Mouse (Mus musculus) neutrophil, adult 65 days (primary cell): ENCODE results near the gene Akp3. TPM values are rescaled to one million over a fixed set of nuclear protein-coding genes. Genes with fewer than 3 reads are reported as not detected.

Experiments
- total RNA-seq: library from RNA; stranded (reverse); gene quantifications from 2 replicates; pipeline ENCODE4 v1.2.4, GENCODE M21; 2023

Gene Akp3
- not detected in 2 replicates for total RNA-seq

GRCm38 (mm10) chr1:87124673-87125072, at the start of gene Akp3:
TSS of gene Akp3 (plus strand) at chr1:87124973.

GRCm38 (mm10) chr1:87089828-87090227, 34.9 kb upstream of the Akp3 start, which contains the start of gene Alppl2:
TSS of gene Alppl2 (minus strand) at chr1:87089928.

GRCm38 (mm10) chr1:87101411-87101810, 23.4 kb upstream of the Akp3 start, which contains the start of gene Alpi:
TSS of gene Alpi (minus strand) at chr1:87101606.

GRCm38 (mm10) chr1:87156199-87156587, 31.4 kb downstream of the Akp3 start, which contains the start of gene Ecel1:
TSS of gene Ecel1 (minus strand) at chr1:87156521.

Other genes with a start within 250 kb of the Akp3 start
- not detected in 2 replicates for gene Alppl2, start 35.0 kb upstream of the Akp3 start, total RNA-seq
- not detected in 2 replicates for gene Alpi, start 23.4 kb upstream of the Akp3 start, total RNA-seq
- not detected in 2 replicates for gene Ecel1, start 31.5 kb downstream of the Akp3 start, total RNA-seq
- gene Prss56, start 58.3 kb downstream of the Akp3 start, total RNA-seq = not detected in 2 replicates
- gene Chrnd, start 65.6 kb downstream of the Akp3 start, total RNA-seq = not detected in 2 replicates
- not detected in 2 replicates for gene Chrng, start 79.7 kb downstream of the Akp3 start, total RNA-seq
- gene Eif4e2, start 88.9 kb downstream of the Akp3 start, total RNA-seq = 86.9 and 97.3 TPM in 2 replicates
- 0.25 and 0.36 TPM in 2 replicates for gene Efhd1, start 139.4 kb downstream of the Akp3 start, total RNA-seq
- 47.1 and 87.2 TPM in 2 replicates for gene Gigyf2, start 202.0 kb downstream of the Akp3 start, total RNA-seq